Mouse (Mus musculus) B cell, adult 2 months (primary cell): ENCODE measurements at regions not wholly inside any gene's neighbourhood (a gene's known extent, or its start where the extent isn't known, plus 50 kb on each side); places are given as distances from the start of the nearest gene placed in this dataset.
"Not testable (repeated sequence)": the region's sequence is repeated elsewhere in the genome, so short reads cannot be mapped to it uniquely, and the experiment has no call there.

Experiments used
- DNase-seq, 2 experiments: peaks; one replicate each; pipeline ENCODE4 v3.0.0; 2022

DNA sequence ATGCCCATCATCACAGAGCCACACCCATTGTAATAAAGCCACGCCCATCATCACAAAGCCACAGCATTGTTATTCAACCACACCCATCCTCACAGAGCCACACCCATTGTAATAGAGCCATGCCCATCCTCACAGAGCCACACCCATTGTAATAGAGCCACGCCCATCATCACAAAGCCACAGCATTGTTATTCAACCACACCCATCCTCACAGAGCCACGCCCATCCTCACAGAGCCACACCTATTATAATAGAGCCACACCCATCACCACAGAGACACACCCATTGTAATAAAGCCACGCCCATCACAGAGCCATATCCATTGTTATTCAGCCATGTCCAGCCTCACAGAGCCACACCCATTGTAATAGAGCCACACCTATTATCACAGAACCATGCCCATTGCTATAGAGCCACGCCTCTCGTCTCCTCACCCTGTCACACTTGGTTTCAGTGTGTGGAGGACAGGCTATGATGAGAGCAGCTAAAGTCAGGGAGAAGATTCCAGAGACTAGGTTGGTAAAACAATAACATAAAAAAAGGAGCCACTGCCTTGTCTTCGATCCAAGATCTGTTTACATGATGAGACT lies 85.6 kb downstream of the Gxylt1 start:
- DNase-seq: no peak

DNA sequence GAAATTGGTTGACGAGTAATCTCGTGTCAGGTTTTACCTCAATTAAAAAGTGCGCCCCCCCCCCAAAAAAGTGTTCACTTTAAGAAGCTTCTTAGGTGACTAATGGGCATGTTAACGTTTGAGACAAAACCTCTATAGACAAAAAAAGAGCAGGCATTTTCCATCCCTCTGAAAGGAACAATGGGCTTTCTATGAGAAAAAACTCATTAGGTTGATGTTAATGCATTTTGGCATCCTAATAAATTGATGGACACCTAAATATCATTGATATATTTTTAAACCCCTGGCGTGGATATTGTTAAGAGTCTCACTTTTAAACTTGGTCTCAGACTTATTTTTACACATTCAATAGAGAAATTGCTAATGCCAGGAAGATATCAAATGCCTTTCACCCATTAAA lies 98.8 kb downstream of the Gxylt1 start:
- no peak for DNase-seq

DNA sequence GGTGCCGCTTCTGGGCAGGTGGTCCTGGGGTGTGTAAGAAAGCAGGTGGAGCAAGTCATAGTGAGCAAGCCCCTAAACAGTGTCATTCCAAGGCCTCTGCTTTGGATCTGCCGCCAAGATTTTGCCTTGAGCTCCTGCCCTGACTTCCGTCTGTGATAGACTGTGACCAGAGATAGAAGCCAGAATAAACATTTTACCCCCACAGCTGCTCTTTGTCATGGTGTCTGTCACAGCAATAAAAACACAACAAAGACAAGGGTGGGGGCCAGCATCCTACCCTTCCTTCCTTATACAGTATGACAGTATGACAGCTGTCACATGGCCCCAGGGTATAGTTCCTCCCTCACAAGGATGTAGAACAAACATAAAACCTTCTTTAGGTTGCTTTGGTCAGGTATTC lies 106.2 kb downstream of the Gxylt1 start:
- DNase-seq: no peak

DNA sequence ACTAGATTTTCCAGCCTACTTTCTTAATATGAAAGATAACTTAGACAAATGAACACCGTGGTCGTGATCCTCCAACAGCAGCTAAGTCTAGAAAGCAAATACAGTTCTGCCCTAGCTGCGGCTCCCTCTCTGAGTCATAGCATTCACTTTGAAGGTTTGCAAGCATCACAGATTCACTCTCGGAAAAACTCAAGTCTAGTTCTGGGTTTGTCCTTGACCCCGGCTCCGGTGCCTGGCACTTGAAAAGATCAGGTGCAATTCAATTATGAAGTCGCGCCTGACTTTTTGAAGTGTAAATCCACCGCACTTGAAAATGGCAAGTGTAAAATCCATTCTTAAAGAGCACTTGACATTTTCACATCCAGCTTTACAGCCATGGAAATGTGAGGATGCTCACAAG lies 107.5 kb downstream of the Gxylt1 start:
- DNase-seq: no peak

DNA sequence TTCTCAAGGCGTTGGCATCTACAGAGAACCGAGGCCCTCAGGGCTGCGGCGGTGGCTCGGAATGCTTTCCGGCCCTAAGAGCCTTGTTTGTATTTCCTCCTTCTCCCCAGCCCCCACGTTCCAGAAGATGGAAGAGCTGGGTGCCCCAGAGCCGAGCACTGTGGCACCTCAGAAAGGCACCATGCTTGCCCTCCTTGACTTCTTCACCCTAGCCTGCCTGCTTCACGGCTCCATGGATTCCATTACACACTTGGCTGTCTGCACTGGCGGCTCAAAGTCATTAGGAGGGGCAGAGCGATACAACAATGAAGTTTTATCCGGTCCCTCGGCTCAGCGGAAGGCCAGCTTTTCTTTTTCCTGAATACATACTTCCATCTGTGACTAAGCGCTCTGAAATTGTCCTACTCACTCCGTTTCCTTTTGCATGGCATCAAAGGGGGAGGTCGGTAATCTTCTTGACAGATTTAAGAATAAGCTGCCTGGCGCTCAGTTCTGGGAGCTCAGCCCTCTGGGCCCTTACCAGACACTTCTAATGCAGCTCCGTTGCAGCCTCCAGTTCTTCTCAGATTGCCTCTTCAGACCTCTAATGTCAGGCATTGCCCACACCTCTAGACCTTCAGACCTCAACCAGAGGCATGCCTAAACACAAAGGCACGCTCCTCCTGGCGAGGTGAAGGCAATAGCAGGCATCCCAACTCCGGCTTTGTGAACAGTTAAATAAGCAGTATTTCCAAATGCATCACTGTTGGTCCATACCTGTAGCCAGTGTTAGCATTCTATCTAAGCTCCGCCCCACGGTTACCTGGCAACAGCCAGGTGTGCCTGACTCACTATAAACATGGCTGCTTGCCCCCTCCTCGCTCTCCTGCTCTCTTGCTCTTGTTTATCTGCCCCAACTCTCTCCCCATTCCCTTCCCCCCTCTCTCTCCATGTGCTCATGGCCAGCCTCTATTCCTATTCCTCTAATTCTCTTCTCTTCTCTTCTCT lies 112.8 kb downstream of the Gxylt1 start:
- no peak for DNase-seq

DNA sequence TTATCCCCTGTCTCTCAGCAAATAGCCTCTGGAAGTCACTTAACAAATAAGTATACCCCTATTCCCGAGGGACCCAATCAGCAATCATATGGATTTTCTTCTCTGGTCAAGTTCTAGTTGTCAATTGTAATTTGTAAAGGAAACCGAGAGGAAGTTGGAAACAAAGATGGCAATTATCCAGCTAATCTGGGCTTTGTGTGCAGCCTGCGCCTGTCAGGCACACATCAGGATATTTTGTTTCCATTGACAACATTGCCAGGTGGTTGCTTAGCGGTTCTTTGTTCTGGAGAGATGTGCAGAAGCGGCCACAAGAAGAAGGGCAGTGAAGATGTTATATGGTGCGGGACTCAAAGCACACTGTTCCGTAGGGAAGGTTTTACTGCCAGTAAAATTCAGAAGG lies 113.7 kb downstream of the Gxylt1 start:
- DNase-seq: no peak

DNA sequence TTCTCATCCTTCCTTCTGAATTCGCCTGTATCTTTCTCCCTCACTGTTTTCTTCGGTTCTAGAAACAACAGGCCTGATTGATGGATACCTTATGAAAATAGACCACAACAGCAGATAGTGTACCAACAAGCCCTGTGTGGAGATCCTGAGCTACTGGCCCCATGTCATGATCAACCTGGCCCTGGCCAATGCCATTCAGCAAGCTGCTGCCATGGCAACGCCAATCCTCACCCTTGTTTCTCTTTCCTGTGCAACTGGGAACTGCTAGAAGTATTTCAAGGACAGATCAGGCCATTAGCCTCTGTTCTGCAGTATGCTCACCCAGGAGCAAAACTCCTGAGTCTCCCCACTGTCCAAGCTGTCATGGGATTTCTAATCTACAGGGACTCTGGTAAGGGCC lies 119.2 kb downstream of the Gxylt1 start:
- no peak for DNase-seq

DNA sequence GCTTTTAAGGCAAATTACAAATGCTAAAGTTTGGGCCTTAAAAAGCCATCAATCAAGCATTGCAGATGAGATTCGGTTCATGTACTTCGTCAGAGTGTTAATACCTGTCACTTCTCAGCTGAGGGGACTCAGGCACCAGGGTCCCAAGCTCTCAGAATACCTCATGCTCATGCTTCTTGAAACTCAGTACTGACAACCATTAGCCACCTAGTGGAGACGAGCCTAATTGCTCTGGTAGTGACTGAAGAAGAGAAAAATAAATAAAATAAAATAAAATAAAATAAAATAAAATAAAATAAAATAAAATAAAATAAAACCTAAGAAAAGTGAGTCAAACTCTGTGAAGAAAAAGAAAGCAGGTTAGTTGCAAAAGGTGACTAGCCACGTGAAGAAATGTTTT lies 121.0 kb downstream of the Gxylt1 start:
- DNase-seq: no peak

DNA sequence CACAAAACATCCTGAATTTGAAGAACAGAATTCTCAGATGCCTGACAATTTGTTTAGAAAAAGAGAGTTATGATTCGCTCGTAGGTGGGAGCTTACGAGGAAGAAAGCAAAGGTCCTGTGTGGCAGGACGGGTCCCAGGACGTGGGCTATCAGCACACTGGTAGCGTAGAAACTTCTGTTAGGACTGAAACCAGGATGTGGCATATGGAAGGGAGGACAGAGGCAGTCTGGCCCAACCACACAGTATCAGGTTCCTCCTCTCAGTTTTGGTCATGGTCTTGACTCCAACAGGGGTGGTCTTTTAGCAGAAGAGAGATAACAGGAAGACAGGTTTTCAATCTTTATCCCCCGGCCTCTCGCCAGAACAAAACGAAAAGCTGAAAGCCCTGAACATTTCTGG lies 130.1 kb downstream of the Gxylt1 start:
- DNase-seq: no peak

DNA sequence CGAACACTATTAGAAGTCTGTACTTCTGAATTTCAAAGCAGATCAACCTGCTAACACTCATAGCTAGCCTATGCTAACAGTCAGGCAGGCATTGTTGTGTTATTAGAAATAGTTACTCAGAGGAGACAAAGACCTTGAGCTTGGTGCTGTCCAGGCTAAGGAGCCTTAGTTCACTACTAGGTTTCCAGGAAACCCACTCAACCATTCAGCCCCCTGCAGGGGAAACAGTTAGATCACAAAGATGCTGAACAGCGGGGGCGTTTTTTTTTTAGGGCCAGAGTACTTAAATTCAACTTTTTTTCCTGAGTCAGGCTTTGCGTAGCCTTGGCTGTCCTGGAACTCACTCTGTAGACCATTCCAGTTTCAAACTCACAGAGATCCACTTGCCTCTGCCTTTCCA lies 130.7 kb downstream of the Gxylt1 start:
- no peak for DNase-seq

DNA sequence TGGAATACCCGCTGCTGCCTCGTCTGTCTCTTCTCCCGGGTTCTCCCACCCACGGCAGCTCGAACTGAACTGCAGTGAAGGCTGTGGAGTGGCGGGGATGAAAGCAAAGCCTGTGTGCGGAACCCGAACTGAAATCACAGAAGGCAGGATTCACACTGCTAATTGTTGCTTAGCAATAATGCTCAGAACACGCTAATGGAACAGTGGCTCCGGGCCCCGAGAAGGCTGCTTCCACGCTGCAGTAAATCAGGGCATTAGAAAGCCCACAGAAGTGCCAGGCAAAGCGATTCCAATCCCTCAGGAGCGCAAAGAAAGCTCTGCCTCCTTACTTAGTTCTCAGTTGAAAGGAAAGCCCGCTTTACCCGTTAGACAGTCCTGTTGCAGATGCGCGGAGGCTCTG lies 141.6 kb downstream of the Gxylt1 start:
- DNase-seq: no peak

DNA sequence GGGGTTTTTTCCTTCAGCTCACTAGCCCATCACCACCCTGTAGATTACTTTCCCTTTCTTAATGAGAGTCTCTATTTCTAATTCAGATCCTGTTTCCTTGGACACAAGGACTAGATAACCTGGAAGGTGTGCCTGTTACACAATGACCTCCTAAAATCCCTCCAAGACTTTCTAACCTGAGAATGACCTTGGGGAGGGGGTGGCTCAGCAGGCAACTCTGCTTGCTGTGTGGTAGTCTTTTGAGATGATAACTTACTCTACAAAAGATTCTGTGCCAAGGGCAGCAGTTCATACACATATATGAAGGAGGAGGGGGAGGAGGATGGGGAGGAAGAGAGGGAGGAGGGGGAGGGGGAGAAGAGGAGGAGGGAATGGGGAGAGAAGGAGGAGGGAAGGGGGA lies 143.9 kb downstream of the Gxylt1 start:
- DNase-seq: no peak

DNA sequence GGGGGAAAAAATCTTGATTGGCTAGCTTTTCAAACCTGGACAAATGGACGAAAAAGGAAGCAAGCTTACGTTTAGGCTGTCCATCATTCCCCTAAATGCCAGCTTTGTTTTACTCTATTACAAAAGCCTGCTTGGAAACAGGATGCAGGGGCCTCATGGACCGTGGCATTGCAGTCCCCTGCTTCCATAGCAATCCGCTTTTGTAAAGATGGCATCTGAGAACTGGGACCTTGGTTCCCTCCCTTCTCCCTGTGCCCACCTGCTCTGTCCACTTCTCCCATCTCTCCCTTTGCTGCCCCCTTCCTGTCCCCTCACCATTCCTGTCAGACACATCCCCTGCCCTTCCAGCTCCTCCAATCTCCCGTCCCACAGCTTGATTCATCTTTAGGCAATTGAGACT lies 149.7 kb downstream of the Gxylt1 start:
- no peak for DNase-seq

DNA sequence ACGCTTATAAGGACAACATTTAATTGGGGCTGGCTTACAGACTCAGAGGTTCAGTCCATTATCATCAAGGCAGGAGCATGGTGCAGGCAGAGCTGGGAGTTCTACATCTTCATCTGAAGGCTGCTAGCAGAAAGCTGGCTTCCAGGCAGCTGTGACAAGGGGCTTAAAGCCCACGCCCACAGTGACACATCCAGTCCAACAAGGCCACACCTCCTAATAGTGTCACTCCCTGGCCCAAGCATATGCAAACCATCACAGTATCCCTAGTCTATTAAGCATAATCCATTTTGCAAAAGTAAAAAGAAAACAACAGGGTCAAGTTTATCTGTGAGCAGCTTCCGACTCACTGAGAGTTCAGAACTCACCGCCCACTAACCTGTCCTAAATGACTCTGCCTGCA lies 153.8 kb downstream of the Gxylt1 start:
- no peak for DNase-seq

DNA sequence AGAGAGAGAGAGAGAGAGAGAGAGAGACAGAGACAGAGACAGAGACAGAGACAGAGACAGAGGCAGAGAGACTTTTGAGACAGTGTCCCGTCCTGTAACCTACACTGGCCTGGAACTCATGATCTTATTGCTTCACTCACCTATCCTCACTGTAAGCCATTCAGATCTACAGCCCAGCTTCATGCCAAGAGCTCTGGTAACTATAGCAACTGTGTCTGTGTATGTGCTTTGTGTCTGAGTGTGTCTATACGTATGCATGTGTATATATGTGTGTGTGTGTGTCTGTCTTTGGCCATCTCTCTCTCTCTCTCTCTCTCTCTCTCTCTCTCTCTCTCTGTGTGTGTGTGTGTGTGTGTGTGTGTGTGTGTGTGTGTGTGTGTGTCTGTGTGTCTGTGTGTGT lies 157.2 kb downstream of the Gxylt1 start:
- DNase-seq: not testable (repeated sequence)

DNA sequence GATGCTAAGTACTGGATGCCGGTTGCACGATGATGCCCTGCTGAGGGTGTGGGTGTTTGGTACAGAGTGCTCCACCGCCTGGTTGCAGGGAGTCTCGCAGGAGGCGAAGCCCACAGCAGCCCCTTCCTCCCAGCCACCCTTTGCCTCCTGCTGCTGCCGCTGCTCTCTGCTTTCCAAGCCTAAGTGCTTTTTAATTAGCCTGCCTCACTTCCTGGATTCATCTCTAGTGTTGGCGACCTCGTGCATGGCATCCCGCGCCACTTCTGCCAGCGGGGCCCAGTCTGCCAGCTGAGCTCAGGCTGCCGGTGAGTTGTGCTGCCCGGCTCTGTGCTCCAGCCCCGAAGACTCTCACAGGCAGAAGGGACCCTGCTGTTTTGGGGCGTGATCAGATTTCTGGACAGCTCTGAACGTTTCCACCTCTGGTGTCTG lies 159.3 kb downstream of the Gxylt1 start:
- no peak for DNase-seq

DNA sequence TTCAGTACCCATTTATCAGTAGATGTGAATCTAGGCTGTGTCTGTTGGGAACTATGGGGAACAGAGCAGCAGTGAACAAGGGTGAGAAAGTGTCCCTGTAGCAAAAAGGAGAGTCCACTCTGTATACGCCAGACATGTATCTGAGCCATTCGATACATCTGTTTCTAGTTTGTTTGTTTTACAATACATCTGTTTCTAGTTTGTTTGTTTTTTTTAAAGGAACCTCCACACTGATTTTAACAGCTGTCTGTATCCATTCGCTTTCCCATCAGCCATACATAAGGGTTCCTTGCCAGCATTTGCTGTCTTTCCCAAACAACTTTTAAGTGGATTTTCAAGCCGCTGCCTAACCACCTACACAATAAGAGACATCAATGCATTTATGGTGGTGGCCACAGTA lies 170.0 kb downstream of the Gxylt1 start:
- DNase-seq: no peak

DNA sequence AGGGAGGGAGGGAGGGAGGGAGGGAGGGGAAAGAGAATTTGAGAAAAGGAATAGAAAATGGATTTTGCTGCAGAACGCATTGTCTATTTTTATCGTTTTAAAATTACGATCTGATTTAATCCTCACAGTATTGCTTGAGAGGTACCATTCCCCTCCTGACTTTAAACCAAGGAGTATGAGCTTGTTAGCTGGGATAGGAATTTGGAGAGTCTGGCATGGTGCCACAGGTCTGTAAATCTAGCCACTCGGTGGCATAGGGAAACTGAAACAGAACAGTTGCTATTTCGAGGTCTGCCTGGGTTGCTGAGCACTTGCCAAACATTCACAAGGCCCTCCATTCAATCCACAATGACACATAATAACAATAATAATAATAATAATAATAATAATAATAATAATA lies 171.6 kb downstream of the Gxylt1 start:
- DNase-seq: no peak

DNA sequence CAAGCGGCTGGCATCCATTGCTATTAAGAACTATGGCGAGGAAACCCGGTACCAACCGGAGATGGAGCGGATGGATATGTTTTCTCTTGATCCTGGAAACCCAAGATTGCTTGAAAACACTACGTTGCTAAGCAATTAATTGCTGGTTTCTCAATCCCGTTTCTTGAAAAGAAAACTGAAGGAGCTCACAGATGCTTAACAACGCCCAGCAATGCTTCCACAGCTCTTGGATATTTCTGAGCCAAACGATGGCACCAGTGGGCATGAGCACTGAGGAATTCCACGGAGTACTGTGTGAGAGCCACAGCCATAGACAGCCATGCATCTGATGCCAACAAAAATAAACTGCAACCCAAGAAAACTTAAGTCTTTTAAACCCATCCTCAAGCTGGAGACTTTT lies 173.1 kb downstream of the Gxylt1 start:
- no peak for DNase-seq

DNA sequence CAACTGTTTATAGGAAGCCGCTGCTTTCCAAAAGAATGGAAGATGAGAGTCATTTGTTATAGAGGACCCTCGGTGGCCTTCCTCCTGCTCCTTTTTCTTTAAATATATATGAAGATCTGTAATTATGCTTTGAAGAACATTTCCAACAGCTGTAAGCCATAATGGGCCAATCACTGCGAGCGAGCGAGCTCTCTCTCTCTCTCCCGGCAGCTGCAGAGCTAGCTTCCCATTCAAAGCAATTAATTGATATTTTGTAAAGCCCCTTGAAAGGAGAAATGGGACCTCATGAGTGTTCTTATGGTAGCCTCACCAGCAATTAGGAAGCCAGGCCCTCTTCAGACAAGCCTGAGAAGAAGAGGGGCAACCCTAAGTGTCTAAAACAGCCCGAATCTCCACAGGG lies 174.1 kb downstream of the Gxylt1 start:
- DNase-seq: no peak

DNA sequence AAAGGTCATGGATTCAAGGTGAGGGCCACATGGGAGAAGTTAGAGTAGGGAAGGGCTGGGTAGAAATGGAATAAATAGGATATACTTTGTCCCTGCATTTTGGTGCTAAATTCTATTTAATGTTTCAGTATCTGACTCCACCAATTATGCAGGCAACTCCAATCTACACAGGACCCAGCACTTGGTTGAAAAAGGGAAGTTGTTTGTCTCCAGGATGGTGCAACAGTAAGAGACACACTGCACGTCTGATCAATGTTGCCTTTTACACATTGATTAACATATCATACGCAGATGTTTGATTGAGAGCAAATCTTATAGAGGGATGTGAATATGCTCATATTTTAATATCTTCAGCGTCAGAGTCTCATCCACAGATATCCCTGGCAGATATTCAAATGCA lies 175.1 kb downstream of the Gxylt1 start:
- DNase-seq: no peak

DNA sequence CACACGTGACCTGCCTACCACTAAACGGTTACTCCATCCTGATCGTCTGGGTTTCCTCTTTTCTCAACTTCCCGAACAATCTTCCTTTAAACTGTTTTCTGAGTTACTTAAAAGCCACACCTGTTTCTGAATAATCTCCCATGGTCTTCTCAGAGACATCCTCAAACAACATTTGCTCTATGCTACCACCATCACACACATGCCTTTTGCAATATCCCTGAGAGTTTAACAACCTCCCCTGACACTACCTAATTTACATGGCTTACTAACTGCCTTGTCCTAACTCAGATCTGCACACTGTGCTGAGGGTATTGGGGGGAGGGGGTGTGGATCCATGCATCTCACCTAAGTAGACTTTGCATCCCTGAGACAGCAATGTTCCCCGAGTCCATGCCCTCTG lies 178.6 kb downstream of the Gxylt1 start:
- no peak for DNase-seq

DNA sequence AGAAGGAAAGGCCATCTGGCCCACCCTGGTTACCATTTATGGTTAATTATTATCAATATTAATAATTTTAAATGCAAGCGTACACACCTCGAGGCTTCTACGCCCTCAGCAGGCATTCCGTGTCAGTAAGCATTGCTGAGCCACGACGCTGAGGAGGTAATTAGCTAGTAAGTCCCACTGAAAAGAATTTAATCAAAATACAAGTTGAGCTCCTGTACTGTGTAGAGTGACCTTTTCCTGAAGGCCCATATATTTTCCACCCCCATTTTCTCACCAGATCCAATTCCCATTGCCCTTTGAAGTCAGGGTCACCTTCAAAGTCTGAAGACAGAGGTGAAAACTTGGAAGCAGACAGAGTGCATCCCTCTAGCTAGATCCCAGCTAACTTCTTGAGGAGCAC lies 179.8 kb downstream of the Gxylt1 start:
- no peak for DNase-seq
